Mouse (Mus musculus) embryo, embryonic 9.5 days (tissue): ENCODE data around the gene Pon3.
"Not testable (repeated sequence)": the region's sequence is repeated elsewhere in the genome, so short reads cannot be mapped to it uniquely, and the experiment has no call there.

Source experiments
- DNase-seq: peaks from one replicate; pipeline ENCODE4 v3.0.0-alpha.2; 2017; ENCODE audit errors: extremely low spot score

The Pon3 gene

DNA sequence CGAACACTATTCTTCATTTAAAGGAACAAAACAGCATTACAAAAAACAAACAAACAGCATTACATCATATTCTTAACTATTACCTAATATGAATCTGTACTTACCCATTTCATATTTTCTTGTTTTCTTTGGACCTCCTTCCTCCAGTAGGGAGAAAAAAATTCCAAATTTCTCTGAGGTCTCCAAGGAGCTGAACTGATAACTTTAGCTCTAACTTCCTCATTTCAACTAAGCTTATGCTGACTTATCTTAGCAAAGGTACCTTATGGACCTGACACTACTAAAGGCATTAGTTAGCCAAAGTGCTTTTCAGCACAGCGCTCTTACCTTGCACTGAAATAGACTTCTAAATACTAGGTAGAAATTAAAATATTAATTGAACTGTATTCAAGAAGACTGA, 1.2 kb downstream of the Pon3 start:
- DNase-seq: no peak

DNA sequence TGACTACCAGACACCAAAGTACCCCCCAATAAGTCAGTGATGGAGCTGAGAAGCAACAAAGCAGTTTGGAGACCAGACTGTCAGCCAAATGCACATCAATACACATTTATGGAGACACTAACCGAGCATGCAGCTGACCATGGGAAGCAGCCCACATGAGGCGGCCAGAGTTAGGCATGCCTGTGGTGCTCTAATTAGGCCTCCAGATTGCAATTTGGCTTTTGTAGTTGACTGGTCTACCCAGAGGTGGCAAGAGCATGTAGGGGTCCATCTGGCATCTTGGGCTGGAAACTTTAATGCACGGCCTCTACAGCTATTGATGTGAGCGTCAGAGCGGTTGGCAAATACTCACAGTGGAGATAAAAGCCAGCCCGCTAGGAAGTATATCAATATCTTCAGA, 10.2 kb downstream of the Pon3 start:
- DNase-seq: no peak

DNA sequence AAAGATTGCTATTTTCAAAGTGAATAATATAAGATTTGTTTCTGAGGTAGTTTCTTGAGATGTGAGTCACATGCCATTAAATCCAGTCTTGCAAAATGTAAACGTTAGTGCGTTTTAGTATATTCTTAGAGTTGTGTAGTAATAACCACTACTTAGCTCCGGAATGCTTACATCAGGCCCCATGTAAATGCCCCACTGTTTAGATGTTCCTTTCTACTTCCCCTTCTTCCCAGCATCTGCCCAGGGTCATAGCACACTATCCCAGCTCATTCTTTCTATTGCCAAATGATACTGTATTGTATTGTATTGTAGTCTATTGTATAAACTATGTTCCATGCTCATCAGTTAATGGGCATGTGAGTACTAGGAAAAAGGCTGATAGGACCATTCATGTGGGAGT, 17.3 kb downstream of the Pon3 start:
- DNase-seq: no peak

DNA sequence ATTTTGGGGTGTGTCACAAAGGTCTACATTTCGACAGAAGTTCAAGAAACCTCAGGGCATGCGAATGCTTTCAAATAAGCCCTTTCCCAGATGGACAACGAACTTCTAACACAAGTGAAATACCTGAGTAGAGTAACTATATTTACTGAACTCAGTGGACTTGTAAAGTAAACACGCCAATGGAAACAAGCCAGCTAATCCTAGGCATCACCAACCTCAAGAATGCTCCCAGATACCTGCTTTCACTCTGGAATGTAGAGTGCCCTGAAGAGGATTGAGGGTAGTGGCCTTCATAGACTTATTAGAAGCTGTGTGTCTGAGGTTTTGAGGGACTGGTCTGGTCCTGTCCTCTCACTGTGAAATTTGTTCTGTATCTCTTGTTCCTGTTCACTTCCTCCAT, 18.6 kb downstream of the Pon3 start:
- no peak for DNase-seq

DNA sequence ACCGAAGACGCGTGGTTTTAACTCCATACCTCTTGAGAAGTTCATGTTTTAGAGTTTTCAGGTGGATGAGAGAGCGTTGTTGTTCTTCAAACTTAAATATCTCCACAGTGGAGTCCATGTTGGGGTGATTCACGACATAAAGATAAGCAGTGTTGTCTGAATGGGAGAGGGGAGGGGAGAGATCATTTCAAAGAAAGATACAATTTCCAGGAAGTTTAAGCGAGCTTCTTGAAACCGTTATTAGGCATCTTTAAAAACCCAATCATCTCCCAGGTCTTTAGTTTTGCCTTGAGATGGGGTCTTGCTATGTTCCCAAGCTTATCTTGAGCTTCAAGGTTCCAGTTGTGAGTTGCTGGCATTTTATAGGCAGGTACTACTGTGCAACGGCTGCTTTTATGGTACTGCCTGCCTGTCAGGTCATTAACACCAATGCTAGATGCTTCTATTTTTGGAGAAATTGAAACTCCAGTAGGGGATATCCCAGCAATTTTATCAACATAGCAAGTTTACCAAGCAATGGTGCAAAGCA, 19.2 kb downstream of the Pon3 start:
- no peak for DNase-seq

DNA sequence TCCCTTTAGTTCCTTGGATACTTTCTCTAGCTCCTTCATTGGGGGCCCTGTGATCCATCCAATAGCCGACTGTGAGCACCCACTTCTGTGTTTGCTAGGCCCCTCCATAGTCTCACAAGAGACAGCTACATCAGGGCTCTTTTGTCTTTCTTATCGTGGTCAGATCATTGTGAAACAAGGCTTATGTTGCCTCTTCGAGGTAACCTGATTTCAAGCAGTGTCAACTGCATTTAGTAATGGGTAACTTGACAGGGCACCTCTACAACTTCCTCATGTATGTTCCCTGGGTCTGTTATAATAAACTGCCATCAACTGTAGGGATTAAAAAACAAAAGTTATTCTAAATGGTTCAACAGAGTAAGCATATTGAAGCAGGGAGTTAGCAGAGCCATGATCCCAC, 21.5 kb downstream of the Pon3 start:
- no peak for DNase-seq

DNA sequence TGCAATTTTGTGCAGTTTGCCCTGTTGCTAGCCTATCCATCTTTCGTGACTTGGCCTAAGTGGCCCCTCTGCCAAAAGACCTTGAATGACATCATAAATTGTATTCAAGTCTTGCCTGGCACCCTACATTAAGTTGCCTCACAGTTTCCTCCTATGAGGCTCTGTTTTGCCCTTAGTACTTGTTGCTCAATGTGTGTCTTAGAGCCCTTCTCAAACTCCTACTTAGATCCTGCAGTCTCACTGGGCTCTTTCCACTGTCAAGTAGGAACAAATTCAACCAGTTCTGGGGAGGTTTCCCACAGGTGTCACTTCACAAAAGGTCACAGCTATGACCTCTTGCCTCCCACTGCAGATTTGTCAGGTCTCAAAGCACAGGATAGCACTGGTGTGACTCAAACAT, 22.3 kb downstream of the Pon3 start:
- no peak for DNase-seq

DNA sequence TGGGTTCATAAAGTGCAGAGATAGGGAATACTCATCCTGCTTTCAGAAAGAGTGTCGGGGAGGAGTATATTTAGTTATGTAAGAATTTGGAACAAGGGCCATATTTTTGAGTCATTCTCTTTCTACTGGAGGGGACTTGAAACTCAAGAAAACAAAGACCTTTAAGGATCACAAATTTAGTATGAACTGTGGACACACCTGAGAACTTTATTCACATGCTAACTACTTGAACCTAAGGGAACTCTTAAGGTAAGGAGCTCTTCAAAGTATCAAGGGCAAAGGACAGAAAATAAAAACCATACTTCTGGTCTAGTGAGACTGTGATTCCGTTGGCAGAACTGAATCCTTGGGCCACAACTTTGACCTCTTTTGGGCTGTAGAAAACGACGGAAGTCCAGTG, 24.1 kb downstream of the Pon3 start:
- DNase-seq: no peak

DNA sequence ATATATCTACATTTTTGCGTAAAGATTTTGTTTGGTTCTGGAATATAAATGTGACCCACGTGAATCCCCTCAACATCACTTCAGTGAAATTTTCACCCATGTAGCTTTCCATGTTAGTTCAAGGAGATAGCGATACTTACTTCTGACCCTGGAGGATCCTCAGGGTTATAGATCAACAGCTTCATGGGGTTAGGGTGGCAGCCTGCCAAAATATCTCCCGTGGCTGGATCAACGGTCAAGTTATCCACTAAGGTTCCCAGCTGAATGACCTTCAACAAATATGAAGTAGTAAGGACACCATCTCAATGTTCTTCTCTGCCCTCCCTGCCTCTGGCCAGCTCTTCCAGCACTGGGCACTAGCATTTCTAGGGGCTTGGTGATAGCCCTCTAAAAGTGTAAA, 25.8 kb downstream of the Pon3 start:
- DNase-seq: no peak

DNA sequence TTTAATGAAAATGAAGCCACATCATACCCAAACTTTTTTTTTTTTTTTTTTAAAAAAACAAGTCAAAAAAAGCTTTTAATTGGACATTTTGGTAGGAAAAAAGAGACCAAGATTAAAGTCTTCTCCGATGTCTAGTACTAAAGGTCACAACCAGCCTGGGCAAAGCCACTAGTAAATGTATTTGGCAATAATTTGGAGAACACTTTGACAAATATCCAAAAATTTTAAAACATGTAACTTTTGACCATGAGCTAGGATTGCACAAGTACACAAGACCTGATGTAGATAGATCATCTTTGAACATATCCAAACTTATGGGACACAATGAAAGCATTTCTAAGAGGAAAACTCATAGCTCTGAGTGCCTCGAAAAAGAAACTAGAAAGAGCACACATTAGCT, 32.5 kb downstream of the Pon3 start:
- not testable (repeated sequence) for DNase-seq

DNA sequence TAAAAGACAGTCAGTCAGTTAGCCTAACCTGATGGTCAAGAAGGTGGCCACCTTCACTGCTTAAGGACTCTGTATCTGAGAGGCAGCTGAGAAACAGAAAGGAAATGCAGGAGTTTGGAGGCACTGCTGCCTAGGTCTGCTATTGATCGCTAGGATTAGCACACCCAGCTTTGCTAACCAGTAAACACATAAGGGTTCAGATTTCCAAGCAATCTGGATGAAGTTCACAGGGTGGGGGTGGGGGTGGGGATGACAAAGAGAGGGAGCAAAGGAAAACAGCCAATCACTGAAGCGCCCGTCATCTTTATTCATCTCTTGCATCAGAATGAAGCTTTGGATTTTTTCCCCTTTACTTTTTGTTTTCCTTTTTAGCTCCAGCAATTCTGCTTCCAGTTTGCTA, 34.0 kb downstream of the Pon3 start:
- DNase-seq: no peak

DNA sequence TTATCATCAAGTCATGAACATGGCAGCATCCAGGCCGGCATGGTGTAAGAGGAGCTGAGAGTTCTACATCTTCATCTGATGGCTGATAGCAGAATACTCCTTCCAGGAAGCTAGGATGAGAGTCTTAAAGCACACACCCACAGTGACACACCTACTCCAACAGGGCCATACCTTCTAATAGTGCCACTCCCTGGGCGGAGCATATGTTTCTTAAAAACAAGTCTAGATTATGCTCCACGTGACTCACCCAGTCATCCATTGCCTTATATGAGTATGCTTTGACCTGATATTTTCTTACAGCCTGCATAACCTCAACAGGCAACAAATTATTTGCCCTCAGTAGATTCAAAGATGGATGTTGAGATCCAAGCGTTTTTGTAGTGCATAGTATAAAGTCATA, 37.9 kb downstream of the Pon3 start:
- DNase-seq: no peak

DNA sequence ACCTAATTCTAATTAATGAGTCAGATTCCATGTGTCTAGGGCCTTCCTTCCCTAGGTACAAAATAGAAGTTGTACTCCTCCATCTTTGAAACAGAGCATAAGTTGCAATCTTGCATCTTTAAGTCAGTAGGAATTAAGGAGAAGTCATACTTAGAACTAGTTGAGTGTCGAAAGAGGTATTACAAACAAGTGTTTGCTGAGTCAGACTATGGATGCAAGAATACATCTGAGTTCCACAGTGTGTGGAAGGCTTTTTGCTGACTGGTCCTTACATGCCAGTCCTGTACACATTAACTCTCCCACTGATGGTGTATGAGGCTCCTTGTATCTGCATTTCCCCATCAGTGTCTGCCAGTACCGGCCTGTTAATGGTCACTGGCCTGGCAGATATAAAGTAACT, 48.3 kb downstream of the Pon3 start:
- no peak for DNase-seq

DNA sequence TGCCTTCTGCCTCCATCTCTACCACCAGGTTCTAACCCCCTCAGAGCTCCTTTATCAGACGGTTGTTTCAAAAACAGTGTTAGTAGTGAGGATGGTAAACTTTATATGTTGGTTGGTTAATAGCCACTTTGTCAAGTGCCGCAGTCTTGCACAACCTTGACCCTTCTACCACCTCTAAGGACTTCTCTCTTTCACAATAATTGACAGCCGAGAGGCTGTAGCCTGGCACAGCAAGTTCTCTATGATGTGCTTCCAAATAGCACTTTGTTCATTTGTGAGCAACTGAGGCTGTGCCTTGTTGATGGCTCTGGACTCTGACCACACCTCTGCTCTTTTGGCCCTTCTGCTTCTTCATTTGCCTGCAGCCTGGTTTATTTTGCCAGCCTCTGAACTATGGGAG, 56.2 kb downstream of the Pon3 start:
- no peak for DNase-seq

DNA sequence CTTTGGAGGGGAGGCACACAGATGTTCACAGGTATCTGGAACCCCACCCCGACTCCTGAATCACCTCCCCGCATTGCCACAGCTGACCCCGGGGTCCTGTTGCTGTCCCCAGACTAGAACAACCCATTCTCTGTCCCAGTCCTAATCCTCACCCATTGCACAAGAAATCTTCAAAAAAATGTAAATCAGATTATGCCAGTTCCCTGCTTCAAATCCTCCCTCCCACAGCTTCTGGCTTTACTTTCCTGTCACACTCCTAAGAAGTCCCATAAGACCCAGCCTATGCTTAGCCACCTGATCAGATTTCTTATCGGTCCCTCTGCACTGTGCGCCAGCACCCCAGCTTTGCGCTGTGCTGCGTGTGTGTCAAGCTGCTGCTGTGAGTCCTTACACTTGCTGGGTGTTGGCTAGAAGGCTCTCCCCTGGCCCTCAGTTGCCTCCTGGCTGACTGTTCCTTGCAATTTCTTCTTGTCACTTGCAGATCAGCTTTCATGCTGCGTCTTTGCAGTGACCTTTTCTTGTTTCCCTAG, 56.6 kb downstream of the Pon3 start:
- no peak for DNase-seq

DNA sequence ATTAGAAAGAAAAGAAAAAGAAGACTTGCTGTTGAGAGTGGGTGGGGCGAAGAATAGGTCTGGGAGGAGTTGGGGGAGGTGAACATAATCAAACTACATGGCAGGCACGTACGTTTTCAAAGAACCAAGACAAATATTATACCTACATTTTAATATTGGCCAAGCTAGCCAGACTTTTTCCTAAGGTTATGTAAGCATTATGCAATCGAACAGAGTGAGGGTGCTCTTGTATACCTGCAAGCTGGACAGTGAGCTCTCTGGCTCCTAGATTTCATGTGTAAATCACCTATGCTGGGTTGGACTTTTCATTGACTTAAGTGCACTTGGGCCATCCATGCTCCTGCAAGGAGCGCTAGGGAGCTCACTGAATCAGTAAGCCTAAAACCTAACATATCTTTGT, 57.5 kb downstream of the Pon3 start:
- no peak for DNase-seq

DNA sequence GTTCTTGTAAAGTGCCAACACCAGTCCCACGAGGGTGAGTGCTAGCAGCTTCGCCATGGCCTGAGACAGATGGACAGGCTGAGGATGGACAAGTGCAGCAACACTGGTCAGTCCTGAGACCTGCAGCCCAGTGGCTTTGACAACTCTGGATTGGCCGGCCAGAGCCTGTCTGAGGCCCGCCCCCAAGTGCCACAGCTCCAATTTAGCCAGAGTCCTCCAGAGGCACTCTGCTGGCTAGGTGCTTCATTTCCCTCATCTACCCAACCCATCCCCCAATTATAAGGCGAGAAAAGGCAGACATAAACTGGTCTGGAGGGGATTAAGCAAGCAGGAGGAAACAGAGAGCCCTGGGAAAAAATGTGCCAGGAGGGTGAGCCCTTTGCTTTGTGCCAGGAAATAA, 62.4 kb downstream of the Pon3 start, which contains the start of gene Pon1:
Gene Pon1 (minus strand): TSS at position 254 of the 400 bp plus-strand sequence.
- DNase-seq: peak; percentile 10

DNA sequence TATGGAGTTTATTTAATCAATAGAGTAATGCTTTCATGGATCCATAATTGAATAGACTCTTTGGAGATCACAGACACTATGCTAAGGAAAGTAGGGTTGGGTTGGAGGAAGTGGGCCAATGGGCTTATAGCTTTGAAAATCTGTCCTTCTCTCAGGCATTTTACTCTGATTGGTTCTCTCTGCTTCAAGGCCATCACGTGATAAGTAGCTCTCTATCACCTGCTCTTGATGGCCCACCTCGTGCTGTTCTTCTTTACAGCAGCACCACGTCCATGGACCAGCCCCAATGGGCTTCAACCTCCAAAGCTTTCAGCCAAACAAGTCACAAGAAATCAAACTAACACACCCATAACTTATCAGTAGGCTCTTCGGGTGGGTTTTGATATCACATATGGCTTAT, 65.3 kb downstream of the Pon3 start:
- no peak for DNase-seq

DNA sequence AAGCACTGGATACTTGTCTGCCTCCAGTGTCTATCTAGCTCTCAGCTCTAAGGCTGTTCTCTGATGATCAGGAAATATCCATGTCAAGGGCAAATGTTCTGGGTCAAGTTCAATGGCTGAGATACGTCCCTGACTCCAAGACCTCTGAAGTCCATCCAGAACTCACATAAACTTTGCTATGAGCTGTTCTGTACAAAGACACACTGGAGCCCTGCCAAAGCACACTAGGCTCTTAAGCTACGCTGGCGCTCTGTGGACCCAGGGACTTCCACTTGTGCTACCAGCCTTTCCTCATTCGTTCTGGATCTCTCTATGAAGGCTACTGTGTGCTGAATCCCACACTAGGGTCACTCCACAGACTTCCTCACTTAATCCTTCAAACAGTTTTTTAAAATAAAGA, 66.6 kb downstream of the Pon3 start:
- no peak for DNase-seq

DNA sequence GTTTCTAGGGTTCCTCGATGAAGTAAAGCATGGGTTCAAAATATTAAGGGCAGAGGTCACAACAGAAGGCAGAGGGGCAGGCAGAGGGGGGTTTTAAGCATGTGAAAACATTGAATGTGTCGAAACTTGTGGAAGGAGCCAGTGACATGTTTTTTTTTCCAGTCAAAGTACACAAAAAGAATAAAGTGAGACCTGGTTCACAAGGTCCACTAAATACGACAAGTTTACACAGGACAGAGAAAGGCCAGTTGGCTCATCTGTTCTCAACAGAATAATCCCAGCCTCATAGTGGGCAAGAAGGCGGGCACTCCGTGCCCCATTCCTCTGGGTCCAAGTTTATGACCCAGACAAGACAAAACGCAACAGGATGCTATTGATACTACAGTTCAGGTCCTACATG, 67.1 kb downstream of the Pon3 start:
- DNase-seq: no peak

DNA sequence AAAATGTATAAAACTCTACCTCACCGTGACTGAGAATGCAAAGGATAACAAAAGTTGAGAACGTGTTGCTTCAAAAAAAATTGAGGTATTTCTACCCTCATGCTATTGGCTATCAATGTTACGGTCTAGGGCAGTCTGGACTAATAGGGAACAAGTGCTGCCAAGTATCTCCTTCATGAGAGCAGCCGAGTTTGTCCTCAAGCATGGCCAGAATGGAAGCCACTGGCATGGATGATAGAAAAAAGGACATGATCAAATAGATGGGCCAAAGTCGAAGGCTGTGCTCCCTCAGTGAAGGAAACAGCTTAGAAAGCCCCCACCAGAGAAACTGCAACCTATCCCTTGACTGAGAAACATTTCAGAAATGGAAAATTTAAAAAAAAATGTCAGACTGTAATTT, 68.0 kb downstream of the Pon3 start:
- no peak for DNase-seq

DNA sequence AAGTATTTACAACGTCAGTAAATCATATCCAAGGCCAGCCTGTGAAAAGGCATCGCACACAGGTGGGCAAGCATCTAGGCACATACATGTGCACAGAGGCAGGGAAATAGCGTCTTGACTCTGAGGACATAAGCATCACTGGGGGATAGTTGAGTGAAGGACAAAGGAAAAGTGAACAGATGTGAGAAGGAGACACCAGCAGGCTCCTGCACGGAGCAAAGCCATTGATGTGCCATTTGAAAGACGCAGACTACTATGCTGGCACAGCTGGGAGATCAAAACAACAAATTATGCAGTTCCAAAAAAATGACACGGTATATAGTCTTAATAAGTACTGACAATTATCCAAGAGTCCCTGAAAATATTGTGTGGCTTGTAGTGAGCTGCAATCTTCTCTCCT, 68.5 kb downstream of the Pon3 start:
- DNase-seq: no peak

DNA sequence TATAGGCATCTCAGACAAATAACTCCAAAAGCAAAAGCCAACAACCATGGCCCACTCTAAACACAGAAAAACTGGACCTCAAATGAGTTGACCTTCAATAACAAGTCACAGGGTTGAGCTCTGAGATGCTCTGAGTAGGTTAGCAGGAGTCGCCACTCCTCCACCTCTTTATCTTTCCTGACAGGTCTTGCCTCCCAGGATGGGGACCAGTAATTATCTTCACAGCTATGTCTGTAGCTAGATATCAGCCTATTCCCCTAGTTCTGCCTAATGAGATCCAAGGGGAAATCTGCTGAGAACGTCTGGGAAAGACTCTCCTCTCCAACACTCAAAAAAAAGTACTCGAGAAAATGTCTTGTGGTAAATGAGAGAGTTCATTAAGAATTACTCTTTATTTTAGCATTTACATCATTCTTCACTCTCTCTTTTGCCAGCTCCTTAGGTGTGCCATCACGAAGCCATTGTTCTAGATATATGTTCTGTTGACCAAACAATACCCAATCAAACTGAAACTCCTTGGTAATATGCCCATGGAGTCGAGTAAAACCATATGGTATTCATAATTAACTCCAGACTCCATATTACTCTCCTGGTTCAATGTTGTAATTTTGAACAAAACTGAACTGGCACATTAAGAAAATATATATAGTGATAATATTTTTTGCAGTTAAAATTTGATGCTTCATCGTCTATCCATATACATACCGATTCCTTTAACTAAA, 69.7 kb downstream of the Pon3 start:
- DNase-seq: no peak

DNA sequence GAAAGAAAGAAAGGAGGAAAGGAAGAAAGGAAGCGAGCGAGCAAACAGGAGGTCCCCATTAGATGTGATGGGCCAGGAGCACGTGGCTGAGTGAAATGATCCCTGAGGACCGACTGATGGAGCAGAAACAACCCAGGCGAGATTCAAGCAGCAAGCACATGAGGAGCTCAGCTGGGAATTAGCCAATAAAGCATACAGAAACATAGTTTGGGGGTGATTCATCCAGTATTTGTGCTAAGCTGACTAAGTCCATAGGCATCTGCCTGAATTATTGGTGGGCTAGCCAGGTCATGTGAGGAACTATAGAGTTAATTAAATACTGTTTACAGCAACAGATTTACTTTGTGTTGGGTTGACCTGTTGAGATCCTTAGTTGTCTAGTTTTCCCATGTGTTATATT, 75.4 kb downstream of the Pon3 start:
- no peak for DNase-seq
